Mouse (Mus musculus) small intestine, adult 2 months (tissue): ENCODE results near the gene Tspyl2. TPM values are rescaled to one million over a fixed set of nuclear protein-coding genes. Genes with fewer than 3 reads are reported as not detected.
"Not testable (repeated sequence)": the region's sequence is repeated elsewhere in the genome, so short reads cannot be mapped to it uniquely, and the experiment has no call there.

Source experiments
- H3K27ac ChIP-seq: fragments of 200-500 bp; 2 replicates; pipeline ENCODE4 v1.5.1; 2012; ENCODE audit warnings: low read depth, low read length, control low read depth, inconsistent platforms; ENCODE audit not compliant: insufficient read depth
- H3K27me3 ChIP-seq: fragments of 200-500 bp; 2 replicates; pipeline ENCODE4 v1.6.1; 2012; ENCODE audit warnings: mild to moderate bottlenecking, moderate library complexity, low read length, inconsistent platforms; ENCODE audit not compliant: control insufficient read depth, insufficient read depth
- H3K36me3 ChIP-seq: fragments of 200-500 bp; 2 replicates; pipeline ENCODE4 v1.6.1; 2012; ENCODE audit warnings: mild to moderate bottlenecking, low read length, control low read depth, inconsistent platforms; ENCODE audit not compliant: control insufficient read depth, insufficient read depth
- H3K4me1 ChIP-seq: fragments of 200-500 bp; 2 replicates; pipeline ENCODE4 v1.6.1; 2012; ENCODE audit warnings: low read length, inconsistent platforms, mixed read lengths; ENCODE audit not compliant: control insufficient read depth, insufficient read depth, insufficient read length
- H3K4me3 ChIP-seq: fragments of 200-500 bp; 2 replicates; pipeline ENCODE4 v1.5.1; 2012; ENCODE audit warnings: low read depth, mild to moderate bottlenecking, control low read depth, inconsistent platforms, low read length, moderate library complexity
- CTCF ChIP-seq: fragments of 200-500 bp; IDR thresholded peaks from 2 replicates; pipeline ENCODE4 v1.5.1; 2012; ENCODE audit warnings: low read depth, mild to moderate bottlenecking, control low read depth, inconsistent platforms, low read length, moderate library complexity, mixed read lengths; ENCODE audit not compliant: insufficient replicate concordance, insufficient read length; ENCODE audit errors: extremely low read depth
- POLR2A ChIP-seq: fragments of 200-500 bp; IDR thresholded peaks from 2 replicates; pipeline ENCODE4 v1.6.1; 2012; ENCODE audit warnings: low read depth, mild to moderate bottlenecking, control low read depth, inconsistent platforms, low read length, moderate library complexity
- WGBS: fragments of 180-500 bp; shearing (Covaris S2); methylation state at CpG from one replicate; pipeline ENCODE4 v1.1.7; 2018; 5-methylcytosine and 5-hydroxymethylcytosine counted together
- polyA plus RNA-seq: library from polyadenylated mRNA; depleted of rRNA; stranded (reverse); fragments of >200 nt; gene quantifications from 2 replicates; pipeline ENCODE4 v1.2.3, GENCODE M21; 2012; rRNA removed

Tspyl2 gene
- polyA plus RNA-seq, 1 experiment = 8.2 TPM

DNA sequence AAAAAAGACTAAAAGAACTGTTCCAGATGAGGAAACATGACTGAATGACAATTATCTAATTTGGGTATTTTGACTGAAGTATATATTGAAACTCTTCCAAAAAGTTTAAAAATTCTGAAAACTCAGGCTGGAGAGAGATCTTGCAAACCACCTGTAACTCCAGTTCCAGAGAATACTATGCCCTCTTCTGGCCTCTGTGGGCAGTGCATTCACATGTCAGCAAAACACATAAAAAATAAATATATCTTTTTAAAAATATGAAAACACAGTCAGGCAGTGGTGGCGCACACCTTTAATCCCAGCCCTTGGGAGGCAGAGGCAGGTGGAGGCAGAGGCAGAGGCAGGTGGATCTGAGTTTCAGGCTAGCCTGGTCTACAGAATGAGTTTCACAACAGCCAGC lies 18.6 kb downstream of the Tspyl2 start:
- Histone ChIP-seq H3K27ac (no peak overlapping the region), H3K4me1 (no peaks in the 10 kb centered on the region), H3K36me3 (no peaks in the 10 kb centered on the region), H3K4me3 (no peak overlapping the region), H3K27me3 (no peaks in the 10 kb centered on the region)
- WGBS = 100% methylated on average over 1 of the region's 1 CpGs
- TF ChIP-seq CTCF (no peak), POLR2A (no peak)

GRCm38 (mm10) chrX:152322776-152323175 lies 19.4 kb downstream of the Tspyl2 start:
- 25% methylated on average over 2 of the region's 2 CpGs for WGBS

GRCm38 (mm10) chrX:152320535-152320934 lies 21.7 kb downstream of the Tspyl2 start:
- Histone ChIP-seq H3K27ac (no peak overlapping the region), H3K27me3 (no peaks in the 10 kb centered on the region), H3K4me1 (no peaks in the 10 kb centered on the region), H3K4me3 (no peak overlapping the region), H3K36me3 (no peaks in the 10 kb centered on the region)
- WGBS = 78% methylated on average over 4 of the region's 4 CpGs
- TF ChIP-seq POLR2A = no peak
- no peak for TF ChIP-seq CTCF

More at GRCm38 (mm10) chrX:152322776-152323175, 19.4 kb downstream of the Tspyl2 start:
- no peaks in the 10 kb centered on the region for H3K4me1 ChIP-seq
- H3K36me3 ChIP-seq = no peaks in the 10 kb centered on the region
- no peak overlapping the region for H3K27ac ChIP-seq
- no peak overlapping the region for H3K4me3 ChIP-seq
- TF ChIP-seq POLR2A (no peak), CTCF (no peak)
- H3K27me3 ChIP-seq = no peaks in the 10 kb centered on the region

- Histone ChIP-seq H3K4me3 (no peak overlapping the region), H3K27ac (no peak overlapping the region), H3K27me3 (no peaks in the 10 kb centered on the region), H3K4me1 (no peaks in the 10 kb centered on the region), H3K36me3 (no peaks in the 10 kb centered on the region)
- WGBS = 57% methylated on average over 2 of the region's 2 CpGs
- TF ChIP-seq POLR2A (no peak), CTCF (no peak)
Observed at GRCm38 (mm10) chrX:152307942-152308341, 34.3 kb downstream of the Tspyl2 start.

DNA sequence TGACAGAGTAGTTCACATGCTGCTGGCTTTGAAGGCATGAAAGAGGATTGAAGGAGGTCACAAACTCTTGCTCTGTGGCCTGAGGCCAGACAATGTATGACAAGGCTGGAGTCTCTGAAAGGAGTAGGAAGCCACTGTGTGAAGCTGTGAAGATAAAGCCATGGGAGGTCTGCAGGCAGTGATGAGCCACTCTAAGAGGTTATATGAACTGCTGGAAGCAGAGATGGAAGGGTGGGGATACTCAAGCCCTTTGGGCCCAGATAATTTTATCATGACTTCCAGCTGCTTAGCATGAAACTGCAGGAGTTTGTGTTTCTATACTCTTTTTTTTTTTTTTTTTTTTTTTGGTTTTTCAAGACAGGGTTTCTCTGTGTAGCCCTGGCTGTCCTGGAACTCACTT lies 34.9 kb downstream of the Tspyl2 start:
- H3K4me3 ChIP-seq = no peak overlapping the region
- H3K27ac ChIP-seq = no peak overlapping the region
- H3K36me3 ChIP-seq = no peaks in the 10 kb centered on the region
- TF ChIP-seq POLR2A (no peak), CTCF (no peak)
- no peaks in the 10 kb centered on the region for H3K27me3 ChIP-seq
- no peaks in the 10 kb centered on the region for H3K4me1 ChIP-seq

DNA sequence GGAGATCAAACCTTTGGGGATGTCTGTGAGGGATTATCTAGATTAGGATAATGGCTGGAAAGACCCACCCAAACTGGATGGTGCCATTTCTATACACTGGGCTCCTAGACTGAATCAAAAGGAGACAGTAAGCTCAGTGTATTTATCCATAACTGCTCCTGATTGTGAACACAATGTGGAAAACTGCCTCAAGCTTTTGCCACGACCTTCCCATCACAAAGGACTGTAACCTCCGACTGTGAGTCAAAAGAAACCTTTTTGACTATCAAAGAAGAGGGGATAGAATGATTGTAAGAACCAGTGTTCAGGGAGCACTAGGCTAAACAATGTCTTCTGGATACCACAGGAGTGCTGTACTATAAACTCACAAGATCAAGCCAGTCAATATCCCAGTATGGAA lies 36.0 kb downstream of the Tspyl2 start:
- Histone ChIP-seq H3K27ac (no peak overlapping the region), H3K36me3 (no peaks in the 10 kb centered on the region), H3K27me3 (no peaks in the 10 kb centered on the region), H3K4me1 (no peaks in the 10 kb centered on the region), H3K4me3 (no peak overlapping the region)
- 84% methylated on average over 2 of the region's 2 CpGs for WGBS
- TF ChIP-seq POLR2A = no peak
- TF ChIP-seq CTCF = no peak

DNA sequence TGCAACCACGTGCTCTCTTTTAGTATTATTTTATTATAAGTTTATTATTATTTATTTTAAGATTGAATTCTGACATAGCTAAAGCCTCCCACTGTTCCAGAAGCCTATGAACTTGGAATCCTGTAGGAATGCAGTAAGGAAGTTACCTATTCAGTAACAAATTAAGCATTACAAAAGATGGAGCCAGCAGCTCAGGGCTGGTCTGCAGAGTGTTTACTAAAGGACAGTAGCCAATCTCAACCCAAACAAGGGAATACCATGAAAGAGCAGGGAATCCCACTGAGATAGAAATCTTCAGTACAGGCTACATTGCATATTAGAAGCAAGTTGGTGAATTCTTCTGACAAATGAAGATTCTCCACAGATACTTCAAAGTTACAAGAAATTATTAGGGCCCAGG lies 55.2 kb downstream of the Tspyl2 start:
- H3K27ac ChIP-seq, H3K4me1 ChIP-seq, H3K4me3 ChIP-seq, H3K27me3 ChIP-seq, H3K36me3 ChIP-seq: not testable (repeated sequence)
- WGBS = 61% methylated on average over 1 of the region's 1 CpGs

Other genes with a start within 250 kb of the Tspyl2 start
- gene Iqsec2, start 198.2 kb downstream of the Tspyl2 start, polyA plus RNA-seq = 9.2 and 16.1 TPM in 2 replicates
- 48.5 and 57.5 TPM in 2 replicates for gene Kdm5c, start 109.4 kb downstream of the Tspyl2 start, polyA plus RNA-seq
- 0.95 and 1.4 TPM in 2 replicates for gene Kantr, start 14.9 kb downstream of the Tspyl2 start, polyA plus RNA-seq
- 0.23 and 0.47 TPM in 2 replicates for gene Gpr173, start 26.3 kb upstream of the Tspyl2 start, polyA plus RNA-seq
- not detected in 2 replicates for gene Cldn34a, start 220.9 kb upstream of the Tspyl2 start, polyA plus RNA-seq